Mouse (Mus musculus) heart, embryonic 16.5 days (tissue): ENCODE measurements around the gene Bcar1. TPM values are rescaled to one million over a fixed set of nuclear protein-coding genes. Genes with fewer than 3 reads are reported as not detected.

Source experiments
- ATAC-seq: fragments of 200-750 bp; cut with Nextera tagmentation; replicated peaks from 2 replicates; pipeline ENCODE4 v1.8.0; 2017; ENCODE audit warnings: moderate number of reproducible peaks; ENCODE audit not compliant: insufficient read depth, low FRiP score; ENCODE audit errors: extremely low read depth
- H3K27ac ChIP-seq: fragments of 300-500 bp; sonication (generic); 2 replicates; pipeline ENCODE4 v1.5.1; 2014; ENCODE audit warnings: mild to moderate bottlenecking, low read length, control low read depth, moderate library complexity
- H3K27me3 ChIP-seq: fragments of 300-500 bp; sonication (generic); 2 replicates; pipeline ENCODE4 v1.6.1; 2014; ENCODE audit warnings: low read length, mixed read lengths; ENCODE audit not compliant: control insufficient read depth, insufficient read depth
- H3K36me3 ChIP-seq: fragments of 300-500 bp; sonication (generic); 2 replicates; pipeline ENCODE4 v1.6.1; 2014; ENCODE audit not compliant: control insufficient read depth, insufficient read depth
- H3K4me1 ChIP-seq: fragments of 300-500 bp; sonication (generic); 2 replicates; pipeline ENCODE4 v1.6.1; 2014; ENCODE audit warnings: low read length, mixed read lengths; ENCODE audit not compliant: control insufficient read depth, insufficient read depth
- H3K4me2 ChIP-seq: fragments of 300-500 bp; sonication (generic); 2 replicates; pipeline ENCODE4 v1.6.1; 2014; ENCODE audit warnings: low read depth, mild to moderate bottlenecking, control low read depth, low read length
- H3K4me3 ChIP-seq: fragments of 300-500 bp; sonication (generic); 2 replicates; pipeline ENCODE4 v1.5.1; 2014; ENCODE audit warnings: mild to moderate bottlenecking, control low read depth, low read length
- H3K9ac ChIP-seq: fragments of 300-500 bp; sonication (generic); 2 replicates; pipeline ENCODE4 v1.6.1; 2014; ENCODE audit warnings: low read length, control low read depth
- H3K9me3 ChIP-seq: fragments of 300-500 bp; sonication (generic); replicated peaks from 2 replicates; pipeline ENCODE4 v1.6.1; 2016; ENCODE audit warnings: low read length; ENCODE audit not compliant: control insufficient read depth
- whole genome bisulfite sequencing: fragments of 180-500 bp; shearing (Covaris S2); extraction: QIAGEN DNeasy Blood & Tissue Kit; methylation state at CpG from one replicate; pipeline ENCODE4 v1.1.7; 2014; 5-methylcytosine and 5-hydroxymethylcytosine counted together
- polyA plus RNA-seq: library from polyadenylated mRNA; unstranded; fragments of >200 nt; fragmentation: Nextera tagmentation; extraction: Ambion mirVana; gene quantifications from 2 replicates; pipeline ENCODE4 v1.2.1, GENCODE M21; 2015

Bcar1 gene
- polyA plus RNA-seq, 1 experiment from 2014 or later: 39.8 TPM

DNA sequence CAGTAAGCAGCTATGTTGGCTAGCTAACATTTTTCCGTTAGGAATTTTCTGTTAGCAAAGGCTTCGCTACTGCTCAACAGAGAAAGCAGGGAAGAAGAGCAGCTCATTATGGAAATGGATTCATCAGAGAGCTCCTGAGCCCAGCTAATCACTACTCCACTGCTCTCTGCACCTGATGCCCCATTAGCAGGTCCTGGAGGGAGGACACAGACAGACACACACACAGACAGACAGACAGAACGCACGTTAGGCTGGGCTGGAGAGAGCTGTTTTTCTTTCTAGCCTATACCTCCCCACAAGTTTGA, 26.2 kb downstream of the Bcar1 start:
- Histone ChIP-seq H3K9me3 (no peaks in the 10 kb centered on the region), H3K4me2 (peak overlapping the region; percentile 54), H3K36me3 (peaks cover 49% of the 10 kb centered on the region), H3K4me1 (peaks cover 50% of the 10 kb centered on the region), H3K9ac (peak overlapping the region; percentile 74), H3K27me3 (no peaks in the 10 kb centered on the region), H3K4me3 (no peak overlapping the region), H3K27ac (peak overlapping the region; percentile 98)
- WGBS: 38% methylated on average over 4 of the region's 4 CpGs
- ATAC-seq: no peak

DNA sequence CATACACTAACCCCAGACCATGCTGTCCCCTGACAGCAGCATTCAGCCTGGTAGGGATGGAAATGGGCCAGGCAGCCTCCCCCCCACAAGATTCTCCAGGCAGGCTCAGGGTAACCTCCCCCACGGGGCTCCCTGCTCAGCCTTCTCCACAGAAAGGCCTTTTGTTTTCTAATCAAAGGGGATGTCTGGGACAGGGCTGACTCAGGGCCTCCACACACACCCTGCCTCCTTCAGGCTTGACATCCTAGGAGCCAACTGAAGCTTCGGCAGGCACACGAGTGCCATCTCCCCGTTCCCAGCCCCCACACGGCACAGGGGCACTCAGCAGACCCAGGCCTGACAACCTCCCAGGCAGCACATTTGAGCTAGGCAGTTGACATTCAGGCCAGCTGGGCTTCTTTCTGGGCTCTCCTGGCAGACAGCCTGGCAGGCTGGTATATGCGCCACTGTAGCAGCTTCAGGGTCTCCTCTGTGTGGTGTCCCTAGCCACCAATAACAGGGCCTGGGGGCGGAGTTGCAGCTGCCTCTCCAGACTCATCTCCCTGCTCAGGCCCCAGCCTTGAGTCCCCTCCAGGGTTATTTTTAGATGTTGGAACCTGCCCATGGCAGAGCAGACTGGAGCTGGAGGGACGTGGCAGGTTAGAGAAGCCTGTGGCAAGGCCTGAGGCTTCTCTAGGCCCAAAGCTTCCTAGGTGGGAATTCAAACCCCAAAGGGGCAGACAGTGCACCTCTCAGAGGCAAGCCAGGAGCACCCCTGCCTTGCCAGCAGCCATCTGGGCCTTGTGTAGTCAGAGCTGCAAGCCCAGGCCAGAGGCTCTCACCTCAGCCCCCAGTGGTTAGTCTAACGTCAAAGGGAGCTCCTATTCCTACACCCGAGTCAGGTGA, 26.8 kb downstream of the Bcar1 start:
- H3K36me3 ChIP-seq: peaks cover 54% of the 10 kb centered on the region
- WGBS: 21% methylated on average over 10 of the region's 10 CpGs
- H3K9me3 ChIP-seq: no peaks in the 10 kb centered on the region
- peak overlapping the region; percentile 98 for H3K27ac ChIP-seq
- H3K4me1 ChIP-seq: peaks cover 50% of the 10 kb centered on the region
- no peaks in the 10 kb centered on the region for H3K27me3 ChIP-seq
- H3K9ac ChIP-seq: peak overlapping the region; percentile 74
- peak overlapping the region; percentile 15; the same call in 1 of the 2 replicates for H3K4me3 ChIP-seq
- H3K4me2 ChIP-seq: peak overlapping the region; percentile 54
- ATAC-seq: peak; percentile 91

- Histone ChIP-seq H3K9me3 (no peaks in the 10 kb centered on the region), H3K4me2 (no peak overlapping the region), H3K27ac (peak overlapping the region; percentile 98), H3K9ac (no peak overlapping the region), H3K4me3 (no peak overlapping the region), H3K36me3 (peaks cover 58% of the 10 kb centered on the region), H3K4me1 (peaks cover 47% of the 10 kb centered on the region), H3K27me3 (no peaks in the 10 kb centered on the region)
- ATAC-seq: no peak
- WGBS: 83% methylated on average over 13 of the region's 13 CpGs
These were observed 28.1 kb downstream of the Bcar1 start for GRCm38 (mm10) chr8:111715514-111715913.

GRCm38 (mm10) chr8:111714295-111714694, 29.3 kb downstream of the Bcar1 start:
- H3K4me1 ChIP-seq: peaks cover 37% of the 10 kb centered on the region
- 90% methylated on average over 12 of the region's 12 CpGs for WGBS

GRCm38 (mm10) chr8:111713817-111714216, 29.8 kb downstream of the Bcar1 start:
- H3K9ac ChIP-seq: no peak overlapping the region
- no peaks in the 10 kb centered on the region for H3K9me3 ChIP-seq
- WGBS: 88% methylated on average over 25 of the region's 25 CpGs
- no peak overlapping the region for H3K4me2 ChIP-seq
- ATAC-seq: no peak
- no peaks in the 10 kb centered on the region for H3K27me3 ChIP-seq
- no peak overlapping the region for H3K27ac ChIP-seq
- peaks cover 34% of the 10 kb centered on the region for H3K4me1 ChIP-seq
- H3K36me3 ChIP-seq: peaks cover 54% of the 10 kb centered on the region
- H3K4me3 ChIP-seq: no peak overlapping the region

More at GRCm38 (mm10) chr8:111714295-111714694, 29.3 kb downstream of the Bcar1 start:
- Histone ChIP-seq H3K36me3 (peaks cover 57% of the 10 kb centered on the region), H3K9me3 (no peaks in the 10 kb centered on the region), H3K27me3 (no peaks in the 10 kb centered on the region), H3K4me3 (no peak overlapping the region), H3K4me2 (no peak overlapping the region), H3K27ac (no peak overlapping the region), H3K9ac (no peak overlapping the region)
- ATAC-seq: no peak

GRCm38 (mm10) chr8:111713291-111713690, 30.3 kb downstream of the Bcar1 start:
- no peak overlapping the region for H3K4me3 ChIP-seq
- H3K4me2 ChIP-seq: no peak overlapping the region
- no peaks in the 10 kb centered on the region for H3K9me3 ChIP-seq
- H3K9ac ChIP-seq: no peak overlapping the region
- peaks cover 53% of the 10 kb centered on the region for H3K36me3 ChIP-seq
- peaks cover 29% of the 10 kb centered on the region for H3K4me1 ChIP-seq
- 88% methylated on average over 11 of the region's 11 CpGs for WGBS
- ATAC-seq: no peak
- no peak overlapping the region for H3K27ac ChIP-seq
- no peaks in the 10 kb centered on the region for H3K27me3 ChIP-seq

- Histone ChIP-seq H3K27me3 (no peaks in the 10 kb centered on the region), H3K4me2 (no peak overlapping the region), H3K27ac (no peak overlapping the region), H3K9me3 (no peaks in the 10 kb centered on the region), H3K36me3 (peaks cover 56% of the 10 kb centered on the region), H3K9ac (no peak overlapping the region), H3K4me1 (peaks cover 22% of the 10 kb centered on the region), H3K4me3 (no peak overlapping the region)
- ATAC-seq: no peak
- 69% methylated on average over 6 of the region's 6 CpGs for WGBS
These were observed 31.0 kb downstream of the Bcar1 start for GRCm38 (mm10) chr8:111712588-111712987.

DNA sequence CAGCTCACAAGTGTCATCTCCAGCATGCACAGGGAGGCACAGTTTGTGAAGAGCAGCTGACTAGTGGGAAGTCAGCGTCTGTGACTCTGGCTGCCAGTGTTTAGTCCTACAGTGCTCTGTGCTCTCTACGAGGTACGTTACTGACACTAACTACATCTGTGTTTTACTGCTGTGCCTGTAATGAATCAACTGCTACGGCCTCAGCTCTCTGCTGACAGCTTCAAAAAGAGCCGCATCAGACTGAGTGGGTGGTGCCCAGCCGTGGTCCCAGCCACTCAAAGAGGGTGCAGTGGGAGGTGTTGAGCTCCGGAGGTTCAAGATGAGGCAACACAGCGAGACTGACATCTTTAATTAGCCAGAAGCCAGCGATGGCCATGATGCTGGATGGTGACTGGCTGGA, 31.5 kb downstream of the Bcar1 start:
- H3K4me2 ChIP-seq: no peak overlapping the region
- H3K36me3 ChIP-seq: peaks cover 56% of the 10 kb centered on the region
- WGBS: 55% methylated on average over 9 of the region's 9 CpGs
- H3K27ac ChIP-seq: no peak overlapping the region
- no peak overlapping the region for H3K9ac ChIP-seq
- no peak overlapping the region for H3K4me3 ChIP-seq
- H3K27me3 ChIP-seq: no peaks in the 10 kb centered on the region
- H3K9me3 ChIP-seq: no peaks in the 10 kb centered on the region
- no peak for ATAC-seq
- H3K4me1 ChIP-seq: peaks cover 17% of the 10 kb centered on the region

DNA sequence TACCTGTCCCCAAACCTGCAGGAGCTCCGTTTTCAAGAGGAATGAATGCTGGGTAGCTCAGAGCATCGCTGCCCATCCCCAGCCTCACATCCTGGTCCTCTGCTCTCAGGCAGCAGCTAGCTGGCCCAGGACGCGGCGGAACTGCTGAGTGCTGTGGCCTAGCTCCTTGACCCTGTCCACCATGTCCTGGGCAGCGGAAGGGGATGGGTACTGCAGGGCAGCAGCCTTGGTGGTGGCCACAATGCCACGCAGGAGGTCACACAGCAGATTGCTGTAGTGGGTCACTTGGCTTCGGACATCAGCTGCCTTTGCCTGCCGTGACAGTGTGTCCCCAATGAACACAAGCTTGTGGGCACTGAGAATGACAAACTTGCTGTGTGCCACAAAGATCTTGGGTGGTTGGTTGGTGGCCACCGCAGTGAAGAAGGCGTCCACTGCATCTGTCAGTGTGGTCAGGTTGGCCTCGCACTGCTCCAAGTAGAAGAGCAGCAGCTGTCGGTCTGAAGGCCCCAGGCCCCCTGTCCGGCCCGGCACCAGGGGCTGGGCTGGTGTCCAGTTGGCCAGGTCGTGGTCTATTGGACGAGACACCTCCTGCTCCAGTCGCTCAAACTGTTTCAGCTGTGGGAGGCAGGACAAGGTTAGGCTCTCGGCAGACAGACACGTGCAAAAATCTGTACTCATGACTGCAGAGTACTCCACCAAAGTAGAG, 32.7 kb downstream of the Bcar1 start:
- Histone ChIP-seq H3K4me2 (no peak overlapping the region), H3K27me3 (no peaks in the 10 kb centered on the region), H3K4me1 (peaks cover 5% of the 10 kb centered on the region), H3K36me3 (peaks cover 56% of the 10 kb centered on the region), H3K27ac (no peak overlapping the region), H3K4me3 (no peak overlapping the region), H3K9me3 (no peaks in the 10 kb centered on the region), H3K9ac (no peak overlapping the region)
- ATAC-seq: no peak
- 88% methylated on average over 20 of the region's 20 CpGs for WGBS
